Mouse (Mus musculus): ENCODE data around the gene Rlbp1.

Gene Rlbp1

DNA sequence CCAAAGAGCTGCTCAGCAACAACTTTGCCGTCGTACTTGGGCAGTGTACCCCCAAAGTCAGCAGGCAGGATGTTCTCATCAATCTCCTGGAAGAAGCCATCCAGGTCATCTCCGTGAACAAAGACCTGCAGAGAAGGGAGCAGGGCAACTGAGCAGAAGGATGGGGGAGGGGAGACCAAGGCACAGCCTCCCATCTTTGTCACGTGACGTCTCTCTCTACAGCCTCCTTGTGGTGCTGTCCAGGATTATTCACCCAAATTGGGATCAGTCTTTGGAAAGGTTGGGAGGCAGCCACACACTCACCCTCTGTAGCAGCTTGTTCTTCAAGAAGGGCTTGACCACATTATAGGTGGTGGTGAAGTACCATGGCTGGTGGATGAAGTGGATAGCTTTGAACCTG is 11.3 kb downstream of the Rlbp1 start:
- DNase-seq, result no peak

DNA sequence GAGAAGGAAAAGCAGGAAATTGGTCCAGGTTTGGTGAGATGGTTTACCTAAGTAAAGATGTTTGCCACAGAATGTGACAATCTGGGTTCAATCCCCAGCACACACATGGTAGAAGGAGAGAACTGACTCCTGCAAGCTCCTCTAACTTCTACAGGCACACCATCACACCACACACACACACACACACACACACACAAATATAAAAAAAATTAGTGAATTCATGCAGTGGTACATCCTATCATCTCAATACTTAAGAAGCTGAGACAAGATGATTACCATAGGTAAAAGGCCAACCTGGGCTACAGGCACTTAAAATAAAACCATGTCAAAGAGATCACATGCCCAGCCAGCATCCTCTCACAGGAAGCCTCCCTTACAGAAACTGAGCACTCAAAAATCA is 12.8 kb downstream of the Rlbp1 start:
- DNase-seq, result no peak

DNA sequence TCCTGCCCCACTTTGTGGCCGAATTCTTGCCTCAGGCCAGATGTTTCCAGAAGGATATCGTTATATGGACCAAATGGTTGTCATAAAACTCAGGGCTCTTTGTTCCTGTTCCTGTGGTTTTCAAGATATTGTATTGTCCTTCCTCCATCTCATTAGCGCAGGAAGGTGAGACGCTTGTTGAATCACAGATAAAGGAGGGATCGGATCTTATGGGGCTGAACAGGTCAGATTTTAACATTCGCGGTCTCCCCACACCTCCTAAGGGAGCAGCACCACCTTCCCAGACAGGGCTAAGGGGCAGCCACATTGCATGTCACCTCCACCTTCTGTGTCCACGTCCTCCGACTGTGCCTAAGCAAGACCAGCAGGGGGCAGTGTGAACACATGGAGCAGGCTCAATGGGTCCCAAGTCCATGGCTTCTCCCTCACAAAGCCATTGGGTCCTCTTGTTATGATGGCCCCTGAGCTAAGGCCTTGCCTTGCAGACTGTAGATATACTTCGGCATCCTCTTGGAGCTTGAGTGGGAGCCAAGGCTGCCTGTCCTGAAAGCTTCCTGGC is 15.4 kb downstream of the Rlbp1 start:
- DNase-seq, result peak; percentile 74 to 85

DNA sequence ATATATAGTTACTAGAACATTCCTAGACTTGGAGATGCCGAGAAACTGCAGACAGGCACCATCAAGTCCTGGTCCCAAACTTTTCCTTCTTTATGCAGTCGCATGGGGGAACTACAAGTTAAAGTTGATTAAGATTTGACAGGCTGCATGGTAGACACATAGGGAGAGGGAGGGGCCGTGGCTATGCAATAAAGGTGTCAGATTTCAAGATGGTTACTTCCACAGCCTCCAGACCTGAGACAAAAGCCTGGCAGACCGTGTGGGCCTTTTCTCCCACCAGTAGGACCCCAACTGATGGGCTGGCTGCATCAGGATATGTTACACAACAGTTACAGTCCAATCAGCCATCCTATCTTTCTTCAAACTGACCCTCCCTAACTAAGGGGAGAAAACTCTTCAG is 17.4 kb downstream of the Rlbp1 start:
- no peak for DNase-seq

DNA sequence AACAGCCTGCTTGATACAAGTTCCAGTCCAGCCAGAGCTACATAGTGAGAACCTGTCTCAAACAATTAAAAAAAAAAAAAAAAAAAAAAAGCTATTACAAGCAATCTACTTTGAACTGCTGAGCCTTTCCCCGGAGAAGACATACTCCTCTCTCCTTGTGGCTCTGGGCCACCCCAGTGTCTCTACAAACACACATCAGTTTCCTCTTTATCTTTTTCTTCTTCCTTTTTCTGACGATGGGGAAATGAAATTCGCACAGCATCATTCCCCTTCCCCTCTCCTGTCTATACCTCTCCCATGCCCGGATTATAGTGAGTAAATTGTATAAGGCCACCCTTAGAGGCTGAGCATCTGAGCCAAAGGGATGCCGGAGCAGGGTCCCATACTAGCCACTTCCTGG is 18.2 kb downstream of the Rlbp1 start:
- no peak for DNase-seq

DNA sequence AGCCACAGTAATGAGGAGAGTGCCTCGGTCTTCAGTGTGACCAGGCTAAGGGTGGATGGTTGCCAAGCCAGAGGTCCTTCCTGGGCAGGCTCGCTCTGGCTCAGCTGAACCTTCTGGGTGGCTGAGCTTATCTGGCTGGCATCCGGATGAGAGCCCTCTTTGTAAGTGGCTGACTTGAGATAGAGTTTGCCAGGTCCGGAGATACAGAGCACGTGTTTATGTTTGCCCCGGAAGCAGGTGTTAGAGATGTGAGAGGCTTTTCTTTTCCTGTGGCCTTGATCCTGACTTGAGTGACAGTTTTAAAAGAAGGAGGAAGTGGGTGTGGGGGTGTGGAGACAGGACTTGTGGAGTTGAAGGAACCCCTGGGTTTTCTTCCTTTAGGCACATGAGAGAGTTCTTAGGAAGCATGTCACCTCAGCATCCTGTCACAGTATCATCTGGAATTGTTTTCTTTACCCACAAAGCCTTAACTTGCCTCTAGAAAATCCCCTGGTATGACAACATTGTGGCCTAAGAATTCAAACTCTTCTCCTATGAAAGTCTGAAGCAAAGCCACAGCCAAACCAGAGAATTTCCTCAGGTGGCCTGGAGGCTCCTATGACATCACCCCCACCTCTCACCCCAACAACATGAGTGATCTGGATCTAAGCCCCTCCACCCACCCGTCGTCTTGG is 23.3 kb downstream of the Rlbp1 start:
- peak; percentile 82 to 91 for DNase-seq

DNA sequence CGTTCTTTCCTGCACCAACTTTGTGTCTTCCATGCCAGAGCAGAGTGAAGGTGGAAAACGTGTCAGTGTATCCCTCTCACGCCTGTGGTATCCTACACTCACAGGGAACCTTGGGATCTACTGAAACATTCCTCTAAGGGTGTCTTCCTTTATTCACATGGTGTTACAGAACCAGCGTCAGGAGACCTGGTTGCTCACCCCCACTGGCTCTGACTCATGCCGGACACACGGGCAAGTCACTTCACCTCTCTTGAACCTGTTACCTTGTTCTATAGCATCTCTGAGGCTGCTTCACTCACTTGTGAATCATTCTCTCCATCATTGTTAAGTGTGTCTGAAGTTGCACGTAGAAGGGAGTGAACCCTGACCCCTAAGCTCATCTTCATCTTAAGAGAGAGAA is 24.0 kb downstream of the Rlbp1 start:
- no peak for DNase-seq

DNA sequence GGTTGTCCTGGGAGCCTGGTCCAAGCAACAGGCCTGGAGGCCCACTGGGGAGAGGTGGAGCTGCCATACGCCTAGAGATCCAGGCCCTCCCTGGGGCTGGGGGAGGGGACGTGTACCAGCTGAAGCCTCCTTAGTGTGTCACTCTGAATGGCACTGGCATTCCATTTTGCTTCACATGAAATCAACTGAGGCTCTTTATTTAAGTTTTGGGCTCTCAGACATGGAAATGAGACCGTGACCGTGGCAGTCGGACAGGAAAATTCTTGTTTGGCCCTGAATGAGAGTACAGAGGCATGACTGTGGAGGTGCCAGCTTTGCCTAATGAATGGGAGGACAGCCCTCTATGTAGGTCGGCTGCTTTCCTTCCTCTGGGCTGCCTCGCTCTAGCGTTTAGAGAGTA is 24.6 kb downstream of the Rlbp1 start:
- no peak for DNase-seq

DNA sequence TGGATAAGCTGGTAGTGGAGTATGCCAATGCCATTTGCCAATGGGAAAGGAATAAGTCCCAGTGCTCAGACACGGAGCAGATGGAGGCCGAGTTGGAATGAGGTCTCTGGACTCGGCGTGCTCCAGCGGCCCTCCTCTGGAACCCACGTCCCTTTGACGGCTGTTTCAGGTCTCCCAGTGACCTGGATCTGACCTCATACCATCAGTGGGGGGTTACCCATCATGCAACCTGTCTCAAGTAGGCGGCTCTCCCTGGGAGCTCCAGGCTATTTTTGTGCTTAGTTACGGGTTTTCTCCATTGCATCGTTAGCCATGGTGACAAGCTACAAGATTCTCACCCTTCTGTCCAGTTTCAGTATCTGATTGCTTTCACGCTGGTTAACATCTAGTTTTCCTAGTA is 26.8 kb downstream of the Rlbp1 start:
- DNase-seq, result no peak

DNA sequence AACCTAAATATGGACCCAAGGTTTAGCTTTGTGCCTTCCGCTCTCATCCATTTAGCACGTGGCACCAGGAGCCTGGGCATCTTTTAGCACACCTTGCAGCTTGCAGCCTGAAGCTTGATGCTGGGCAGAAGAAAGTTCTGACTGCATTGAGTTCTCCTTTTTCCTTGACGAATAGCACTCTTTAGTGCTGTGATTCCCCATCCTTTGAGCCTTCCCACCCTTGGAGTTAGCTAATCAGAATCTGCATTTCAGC is 27.7 kb downstream of the Rlbp1 start:
- no peak for DNase-seq

DNA sequence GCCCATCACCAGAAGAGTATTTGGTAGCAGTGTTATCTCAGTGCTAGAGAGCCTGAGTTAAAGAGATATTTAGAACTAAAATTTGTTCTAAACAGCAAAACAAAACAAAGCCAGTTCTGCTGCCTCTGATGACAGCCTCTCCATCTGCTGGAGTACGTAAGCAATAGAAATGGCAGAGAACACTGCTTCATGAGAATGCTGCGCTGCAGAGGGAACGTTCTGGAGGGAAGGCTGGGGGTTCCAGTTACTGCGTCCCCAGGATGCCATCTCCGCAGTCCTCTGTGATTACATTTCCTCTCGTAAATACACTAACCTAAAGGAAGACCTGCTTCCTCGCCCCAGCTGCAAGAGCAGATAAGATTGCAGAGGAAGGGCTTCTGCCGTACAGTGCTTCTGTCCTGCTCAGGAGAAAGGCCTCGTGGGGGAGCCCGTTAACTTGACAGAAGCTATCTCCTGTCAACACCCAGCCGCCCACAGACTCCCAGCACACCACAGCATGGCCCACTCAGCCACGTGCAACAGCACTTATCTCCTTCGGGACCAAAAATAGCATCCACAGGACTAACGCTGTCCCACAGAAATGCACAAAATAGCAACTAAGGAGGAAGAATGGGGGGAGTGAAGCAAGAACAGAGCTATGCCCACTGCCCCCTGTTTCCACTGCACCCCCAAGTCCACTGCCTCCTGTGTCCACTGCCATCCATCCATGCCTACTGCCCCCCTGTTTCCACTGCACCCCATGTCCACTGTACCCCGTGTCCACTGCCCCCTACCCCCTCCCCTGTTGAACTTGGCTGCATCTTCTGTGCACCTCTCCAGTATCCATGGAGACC is 28.3 kb downstream of the Rlbp1 start:
- DNase-seq, result peak; percentile 38 to 70

DNA sequence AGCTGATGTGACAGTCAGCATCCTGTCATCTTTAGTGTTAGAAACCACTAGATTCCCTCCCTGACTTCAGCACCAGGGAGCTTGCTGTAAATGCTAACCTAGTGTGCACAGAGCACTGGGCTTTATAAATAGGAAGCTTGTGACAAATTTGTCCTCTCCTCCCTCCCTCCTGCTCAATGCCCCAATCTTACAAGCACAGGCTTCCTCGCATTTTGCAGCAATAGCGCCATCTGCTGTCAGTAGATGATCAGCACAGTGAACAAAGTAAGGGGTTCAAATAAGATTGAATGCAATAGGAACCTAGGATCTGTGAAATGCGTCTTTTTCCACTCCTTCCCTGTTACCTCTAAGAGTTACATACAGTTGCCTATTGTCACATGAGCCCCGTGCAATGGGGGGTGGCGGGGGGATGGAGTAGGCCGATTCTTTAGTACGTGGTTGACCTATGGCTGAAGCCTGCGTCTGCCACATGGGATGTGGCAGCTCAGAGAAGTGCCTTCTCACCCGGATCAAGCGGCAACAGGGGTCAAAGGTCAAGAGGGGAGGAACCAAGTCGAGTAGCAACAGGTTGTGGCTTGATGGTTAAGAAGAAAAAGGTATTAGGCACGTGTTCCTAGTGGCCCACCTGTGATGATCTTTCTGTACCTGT is 37.0 kb downstream of the Rlbp1 start:
- peak; percentile 32 to 79 for DNase-seq

DNA sequence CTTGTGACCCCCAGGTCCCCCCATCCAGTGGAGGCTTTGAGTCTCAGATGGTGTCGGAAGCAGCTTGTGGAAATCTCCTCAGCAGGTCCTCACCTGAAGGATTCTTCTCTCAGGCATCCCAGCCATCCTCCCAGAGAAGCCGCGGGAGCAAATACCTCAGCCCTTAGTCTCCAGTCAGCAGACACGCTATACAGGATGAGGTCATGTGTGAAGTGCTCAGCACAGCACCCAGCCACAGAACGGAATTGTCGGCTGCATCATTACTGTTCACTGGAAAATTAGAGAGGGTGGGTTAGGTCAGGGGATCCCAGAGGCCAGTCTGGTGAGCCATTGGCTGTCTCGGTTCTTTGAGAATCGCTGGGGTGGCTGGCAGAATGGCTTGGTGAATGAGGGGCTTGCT is 38.0 kb downstream of the Rlbp1 start:
- no peak for DNase-seq

DNA sequence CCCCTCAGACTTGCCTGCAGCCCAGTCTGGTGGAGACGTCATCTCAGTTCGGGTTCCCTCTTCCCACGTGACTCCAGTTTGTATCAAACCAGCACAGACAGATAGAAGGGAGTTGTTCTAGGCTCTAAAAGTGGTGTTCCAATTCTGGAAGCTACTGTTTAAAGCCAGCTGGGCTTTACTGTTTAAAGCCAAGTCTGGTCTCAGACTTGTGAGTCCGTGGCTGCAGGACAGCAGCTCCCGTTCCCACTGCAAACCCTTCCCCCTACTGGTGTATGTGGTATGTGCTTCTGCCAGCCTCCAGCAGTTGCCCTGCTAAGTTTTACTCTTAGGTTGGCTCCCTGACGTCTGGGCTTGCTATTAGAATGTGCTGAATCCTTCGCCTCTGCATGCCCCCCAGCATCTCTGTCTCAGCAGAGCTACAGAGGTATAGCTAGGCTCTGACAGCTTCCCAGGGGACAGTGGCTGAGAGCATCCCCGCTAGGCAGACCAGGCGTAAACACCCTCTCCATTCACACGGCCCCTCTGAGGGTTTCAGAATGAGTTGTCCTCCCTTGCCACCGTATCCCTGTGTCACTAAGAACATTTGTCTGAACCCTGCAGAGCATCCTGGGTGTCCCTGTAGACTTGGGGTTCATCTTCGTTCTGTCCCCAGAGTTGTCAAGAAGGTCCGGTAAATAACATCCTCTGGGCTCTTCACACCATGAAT is 39.6 kb downstream of the Rlbp1 start:
- DNase-seq, result no peak

DNA sequence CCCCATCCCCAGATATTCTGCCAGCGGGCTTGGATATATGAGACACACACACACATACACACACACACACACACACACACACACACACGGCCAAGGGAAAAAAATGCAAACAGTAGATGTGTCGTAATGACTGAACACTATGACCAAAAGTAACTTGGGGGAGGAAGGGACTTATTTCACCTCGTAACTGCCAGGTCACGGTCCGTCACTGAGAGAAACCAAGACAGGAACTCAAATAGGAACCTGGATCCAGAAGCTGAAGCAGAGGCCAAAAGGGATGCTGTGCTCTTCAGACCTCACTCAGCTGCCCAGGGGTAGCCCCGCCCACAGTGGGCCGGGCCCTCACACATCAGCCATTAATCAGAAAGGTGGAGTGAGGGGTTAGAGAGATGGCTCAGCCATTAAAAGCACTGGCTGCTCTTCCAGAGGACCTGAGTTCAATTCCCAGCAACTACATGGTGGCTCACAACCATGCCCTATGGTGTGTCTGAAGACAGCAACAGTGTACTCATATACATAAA is 40.2 kb downstream of the Rlbp1 start:
- DNase-seq, result no peak

DNA sequence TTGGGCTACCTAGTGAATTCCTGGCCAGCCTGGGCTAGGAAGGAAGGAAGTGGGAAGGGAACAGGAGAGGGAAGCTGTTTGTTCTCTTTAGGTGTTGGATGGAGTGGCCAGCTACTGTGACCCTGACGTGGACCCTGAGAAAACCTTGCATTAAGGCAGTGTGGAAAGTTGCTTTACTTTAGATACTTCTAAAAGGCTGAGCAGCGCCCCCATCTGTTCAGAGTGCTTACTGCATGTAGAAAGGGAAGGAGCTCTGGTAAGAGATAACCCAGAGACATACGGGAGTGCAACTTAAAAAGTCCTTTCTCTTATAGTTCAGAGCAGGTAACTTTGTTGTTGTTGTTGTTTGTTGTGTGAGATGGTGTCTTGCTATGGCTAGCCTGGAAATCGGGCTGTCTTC is 40.9 kb downstream of the Rlbp1 start:
- peak in 1 of 2 experiments; percentile 77 for DNase-seq

DNA sequence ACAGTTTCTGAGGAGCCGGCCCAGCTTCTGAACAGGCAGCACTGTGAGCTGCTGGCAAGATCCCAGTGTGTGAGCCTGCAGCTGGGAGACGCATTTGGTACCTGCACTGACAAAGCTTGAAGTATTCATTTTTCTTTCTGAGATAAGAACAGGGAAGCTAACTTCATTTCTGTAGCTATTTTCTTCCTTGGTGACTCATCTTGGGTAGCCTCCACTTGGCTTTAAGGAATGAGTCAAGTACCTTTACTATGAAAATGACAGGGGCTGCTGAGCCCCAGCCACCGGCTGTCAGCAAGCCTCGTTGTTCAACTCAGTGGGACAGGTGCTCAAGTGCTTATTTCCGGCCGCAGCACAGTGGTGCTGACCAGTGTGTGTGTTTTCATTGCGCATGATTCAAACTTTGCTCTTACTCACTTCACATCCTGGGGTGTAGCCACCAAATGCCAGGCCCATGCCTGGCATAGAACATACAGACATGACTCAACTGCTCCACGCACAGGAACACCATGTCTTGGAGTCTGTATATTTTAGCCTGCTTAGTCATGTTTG is 50.4 kb downstream of the Rlbp1 start:
- DNase-seq, result no peak

DNA sequence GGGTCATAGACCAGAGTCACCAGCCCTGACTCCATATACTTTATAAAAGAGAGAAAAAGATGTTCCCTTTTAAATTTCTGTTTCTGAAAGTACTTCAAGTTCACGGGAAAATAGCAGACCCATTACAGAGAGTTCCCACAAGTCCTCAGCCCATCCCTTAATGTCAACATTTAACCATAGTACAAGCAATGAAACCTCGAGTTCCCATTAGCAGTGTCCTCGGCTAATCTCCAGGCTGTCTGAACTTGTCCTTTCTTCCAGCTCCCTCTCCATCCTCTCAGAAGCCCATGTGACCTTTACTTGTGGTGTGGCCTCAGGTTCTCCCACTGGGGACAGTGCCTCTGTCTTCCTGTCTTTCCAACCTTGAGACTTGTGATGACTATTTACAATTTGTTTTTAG is 53.4 kb downstream of the Rlbp1 start:
- DNase-seq, result no peak

DNA sequence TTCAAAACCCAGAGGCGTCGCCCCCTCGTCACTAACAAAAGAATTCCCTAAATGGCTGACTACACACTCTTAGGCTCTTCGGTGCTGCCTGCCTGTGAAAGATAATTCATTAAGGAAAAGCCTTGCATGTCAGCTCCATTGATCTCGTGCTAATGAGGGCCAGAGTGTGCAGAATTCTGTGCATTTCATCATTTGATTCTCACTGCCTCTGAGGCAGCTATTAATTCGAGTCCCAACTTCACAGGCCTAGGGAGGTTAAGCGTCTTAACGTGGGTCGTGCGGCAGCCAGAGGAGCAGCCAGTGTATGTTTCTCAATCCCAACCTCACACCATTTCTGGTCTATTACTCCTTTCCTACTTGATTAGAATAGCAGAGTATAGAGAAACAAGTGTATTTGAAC is 55.7 kb downstream of the Rlbp1 start:
- no peak for DNase-seq

DNA sequence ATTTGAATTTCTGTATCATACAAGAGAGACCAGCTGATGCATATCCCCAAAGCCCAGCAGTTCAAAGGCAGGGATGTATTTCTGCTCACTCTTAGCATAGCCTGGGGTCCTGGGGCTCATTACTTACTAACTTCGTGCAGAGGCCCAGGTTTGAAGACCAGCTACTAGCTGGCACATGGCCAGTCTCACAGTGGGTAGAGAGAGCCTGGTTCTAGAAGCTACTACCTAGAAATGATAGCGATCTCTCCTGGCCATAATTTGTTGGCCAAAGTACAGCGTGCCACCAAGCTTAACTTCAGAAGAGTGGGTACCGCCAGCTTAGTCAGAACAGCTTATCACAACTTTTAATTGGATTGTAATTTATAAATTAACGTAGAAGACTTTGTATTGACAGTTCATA is 58.1 kb downstream of the Rlbp1 start:
- no peak for DNase-seq

All from lung, postnatal 4 days (tissue).